Mouse (Mus musculus) forebrain, postnatal 0 days (tissue): Measurements from ENCODE around the gene Junb. TPM values are rescaled to one million over a fixed set of nuclear protein-coding genes. Genes with fewer than 3 reads are reported as not detected.

ENCODE experiments used
- ATAC-seq: fragments of 200-750 bp; cut with Nextera tagmentation; 2 replicates; pipeline ENCODE4 v1.8.0; 2017; ENCODE audit warnings: mild to moderate bottlenecking, moderate library complexity
- DNase-seq: peaks from one replicate; pipeline ENCODE4 v3.0.0-alpha.2; 2015
- H3K27ac ChIP-seq: fragments of 300-500 bp; sonication (generic); 2 replicates; pipeline ENCODE4 v1.5.1; 2014; ENCODE audit warnings: low read depth, mild to moderate bottlenecking, antibody characterized with exemption, low read length, moderate library complexity, mixed read lengths
- H3K27me3 ChIP-seq: fragments of 300-500 bp; sonication (generic); 2 replicates; pipeline ENCODE4 v1.6.1; 2014; ENCODE audit warnings: mild to moderate bottlenecking, low read length, mixed read lengths; ENCODE audit not compliant: insufficient read depth
- H3K36me3 ChIP-seq: fragments of 300-500 bp; sonication (generic); 2 replicates; pipeline ENCODE4 v1.6.1; 2014; ENCODE audit warnings: mild to moderate bottlenecking, moderate library complexity; ENCODE audit not compliant: insufficient read depth
- H3K4me1 ChIP-seq: fragments of 300-500 bp; sonication (generic); 2 replicates; pipeline ENCODE4 v1.6.1; 2014; ENCODE audit warnings: antibody characterized with exemption; ENCODE audit not compliant: insufficient read depth
- H3K4me2 ChIP-seq: fragments of 300-500 bp; sonication (generic); 2 replicates; pipeline ENCODE4 v1.6.1; 2014; ENCODE audit warnings: low read depth, mild to moderate bottlenecking, moderate library complexity
- H3K4me3 ChIP-seq: fragments of 300-500 bp; sonication (generic); 2 replicates; pipeline ENCODE4 v1.5.1; 2014; ENCODE audit warnings: low read depth, low read length, mixed read lengths
- H3K9ac ChIP-seq: fragments of 300-500 bp; sonication (generic); 2 replicates; pipeline ENCODE4 v1.6.1; 2014; ENCODE audit warnings: mild to moderate bottlenecking
- H3K9me3 ChIP-seq: fragments of 300-500 bp; sonication (generic); 2 replicates; pipeline ENCODE4 v1.6.1; 2016; ENCODE audit warnings: low read length
- CTCF ChIP-seq: sonication (generic); IDR thresholded peaks from 2 replicates; pipeline ENCODE4 v1.5.1; 2016; ENCODE audit warnings: antibody characterized with exemption, control low read depth, low read depth
- WGBS: fragments of 180-500 bp; shearing (Covaris S2); extraction: QIAGEN DNeasy Blood & Tissue Kit; methylation state at CpG from one replicate; pipeline ENCODE4 v1.1.7; 2014; 5-methylcytosine and 5-hydroxymethylcytosine counted together
- polyA plus RNA-seq: library from polyadenylated mRNA; unstranded; fragments of >200 nt; fragmentation: Nextera tagmentation; extraction: Ambion mirVana; gene quantifications from 2 replicates; pipeline ENCODE4 v1.2.1, GENCODE M21; 2015
- total RNA-seq: library from RNA; depleted of rRNA; stranded (reverse); fragments of >200 nt; gene quantifications from 2 replicates; pipeline ENCODE4 v1.2.3, GENCODE M21; 2014

The Junb gene
- total and polyA plus RNA-seq, 2 experiments from 2014 or later = 10.1 to 21.9 TPM

DNA sequence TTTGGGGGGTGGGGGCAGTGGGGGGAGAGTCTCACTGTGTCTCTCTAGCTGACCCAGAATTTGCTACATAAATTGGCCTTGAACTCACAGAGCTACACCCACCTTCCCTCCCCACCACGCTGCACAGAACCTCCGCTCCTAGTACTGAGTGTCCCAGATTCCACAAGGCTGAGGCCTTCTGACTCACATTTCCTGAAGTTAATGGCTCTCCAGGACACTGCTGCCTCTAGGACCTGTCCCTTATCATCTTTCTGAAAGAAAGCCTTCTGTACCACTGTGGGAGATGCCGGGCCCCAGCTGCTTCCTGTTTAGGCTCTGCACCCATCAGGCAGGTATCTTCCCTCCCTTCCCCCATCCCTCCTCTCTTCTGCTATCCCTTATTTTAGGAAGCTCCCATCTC lies 11.9 kb downstream of the Junb start:
- 71% methylated on average over 3 of the region's 3 CpGs for WGBS
- no peak for TF ChIP-seq CTCF
- ATAC-seq (no peak), DNase-seq (no peak)
- H3K4me3 ChIP-seq = no peak overlapping the region
- no peak overlapping the region for H3K9ac ChIP-seq
- H3K4me1 ChIP-seq = peaks cover 16% of the 10 kb centered on the region
- H3K4me2 ChIP-seq = no peak overlapping the region
- H3K9me3 ChIP-seq = no peaks in the 10 kb centered on the region
- H3K27ac ChIP-seq = no peak overlapping the region
- H3K27me3 ChIP-seq = no peaks in the 10 kb centered on the region
- peaks cover 8% of the 10 kb centered on the region; the same call in 1 of the 2 replicates for H3K36me3 ChIP-seq

DNA sequence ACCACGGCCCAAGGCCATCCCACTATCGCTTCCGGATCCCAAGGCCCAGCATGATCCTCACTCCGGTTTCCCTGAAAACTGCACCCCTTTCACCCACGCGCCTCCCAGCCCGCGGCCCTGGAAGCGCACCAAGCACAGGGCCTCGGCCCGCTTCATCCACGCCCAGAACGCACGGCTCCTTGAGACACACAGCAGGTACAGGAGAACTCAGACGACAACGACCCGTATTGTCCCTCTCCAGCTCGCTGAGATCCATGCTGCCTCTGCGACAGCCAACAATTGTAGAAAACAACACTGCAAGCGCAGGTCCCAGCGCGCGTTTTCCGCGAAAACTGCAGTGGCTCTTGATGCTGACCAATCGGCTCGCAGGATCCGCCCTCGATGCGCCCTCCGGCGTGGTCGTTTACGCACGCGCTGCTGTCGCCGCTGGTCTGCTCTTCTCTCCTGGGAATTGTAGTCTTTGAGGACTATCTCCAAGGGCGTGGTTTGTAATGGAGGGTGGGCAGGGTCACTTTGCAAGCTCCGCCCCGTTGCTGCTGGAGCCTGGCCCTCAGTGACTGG lies 12.7 kb downstream of the Junb start:
- Histone ChIP-seq H3K4me2 (peak overlapping the region; percentile 93), H3K36me3 (0 out of 2 replicates have a peak, but pooled peaks cover 2% of the 10 kb centered on the region), H3K27ac (0 out of 2 replicates have a peak overlapping the region, but pooled peaks have one; percentile 29), H3K9ac (peak overlapping the region; percentile 64), H3K4me3 (peak overlapping the region; percentile 62), H3K27me3 (no peaks in the 10 kb centered on the region), H3K9me3 (no peaks in the 10 kb centered on the region), H3K4me1 (peaks cover 10% of the 10 kb centered on the region)
- no peak for TF ChIP-seq CTCF
- ATAC-seq = peak; percentile 91
- DNase-seq = peak; percentile 97
- 1% methylated on average over 41 of the region's 41 CpGs for WGBS

DNA sequence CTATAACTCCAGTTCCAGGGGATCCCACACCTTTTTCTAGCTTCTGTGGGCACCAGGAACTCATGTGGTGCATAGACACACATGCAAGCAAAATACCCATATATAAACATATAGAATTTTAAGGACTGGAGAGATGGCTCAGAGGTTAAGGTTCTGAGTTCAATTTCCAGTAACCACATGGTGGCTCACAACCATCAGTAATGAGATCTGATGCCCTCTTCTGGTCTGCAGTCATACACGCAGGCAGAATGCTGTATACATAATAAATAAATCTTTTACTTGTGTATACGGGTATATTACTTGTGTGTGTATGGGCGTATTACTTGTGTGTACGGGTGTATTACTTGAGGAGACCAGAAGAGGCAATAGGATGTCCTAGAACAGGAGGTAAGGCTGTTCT lies 14.6 kb downstream of the Junb start:
- H3K9me3 ChIP-seq = no peaks in the 10 kb centered on the region
- no peak overlapping the region for H3K4me3 ChIP-seq
- 0 out of 2 replicates have a peak, but pooled peaks have one; percentile 20 for TF ChIP-seq CTCF
- H3K27me3 ChIP-seq = no peaks in the 10 kb centered on the region
- peaks cover 7% of the 10 kb centered on the region; the same call in 1 of the 2 replicates for H3K4me1 ChIP-seq
- DNase-seq (no peak), ATAC-seq (no peak)
- no peak overlapping the region for H3K4me2 ChIP-seq
- H3K27ac ChIP-seq = no peak overlapping the region
- 86% methylated on average over 4 of the region's 4 CpGs for WGBS
- peaks cover 6% of the 10 kb centered on the region; the same call in 1 of the 2 replicates for H3K36me3 ChIP-seq
- H3K9ac ChIP-seq = no peak overlapping the region

DNA sequence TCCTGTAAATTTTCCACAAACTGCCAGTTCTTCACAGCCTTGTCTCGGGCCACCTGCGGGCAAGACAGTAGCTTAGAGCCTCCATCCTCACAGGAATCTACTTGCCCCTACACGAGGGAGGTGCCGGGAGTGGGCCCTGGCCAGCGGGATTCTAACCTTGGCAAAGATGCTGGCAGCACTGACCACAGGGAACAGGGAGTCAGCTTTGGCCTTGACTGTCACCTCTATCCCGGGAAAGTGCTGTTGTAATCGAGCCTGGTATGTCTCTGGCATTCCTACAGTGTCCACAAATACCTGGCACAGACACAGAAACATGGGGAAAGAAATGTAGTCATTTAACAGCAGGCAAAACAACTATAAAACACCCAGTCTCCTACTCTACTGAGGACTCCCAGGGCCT lies 18.7 kb downstream of the Junb start:
- Histone ChIP-seq H3K9me3 (no peaks in the 10 kb centered on the region), H3K27me3 (no peaks in the 10 kb centered on the region), H3K27ac (no peak overlapping the region), H3K36me3 (peaks cover 24% of the 10 kb centered on the region), H3K4me2 (no peak overlapping the region), H3K4me3 (no peak overlapping the region), H3K9ac (no peak overlapping the region), H3K4me1 (peaks cover under 1% of the 10 kb centered on the region; the same call in 1 of the 2 replicates)
- 89% methylated on average over 7 of the region's 7 CpGs for WGBS
- no peak for TF ChIP-seq CTCF
- DNase-seq = no peak
- no peak for ATAC-seq

DNA sequence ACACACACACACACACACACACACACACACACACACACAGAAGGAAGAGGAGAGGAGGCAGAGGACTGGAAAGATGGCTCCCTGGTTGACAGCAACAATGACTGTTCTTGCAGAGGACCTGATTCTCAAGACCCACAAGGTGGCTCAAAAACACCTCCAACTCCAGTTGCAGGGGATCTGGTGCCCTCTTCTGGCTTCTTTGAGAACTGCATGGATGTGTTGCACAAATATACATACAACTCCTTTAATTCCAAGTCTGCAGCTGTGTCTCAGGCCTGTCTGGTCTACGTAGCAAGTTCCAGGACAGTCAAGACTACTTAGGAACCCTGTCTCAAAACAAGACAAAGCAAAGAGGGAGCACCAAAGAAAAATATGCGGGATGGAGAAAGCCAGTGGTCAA lies 21.8 kb downstream of the Junb start:
- DNase-seq (peak; percentile 84), ATAC-seq (peak; percentile 42; the same call in 1 of the 2 replicates)
- H3K27me3 ChIP-seq = peaks cover 8% of the 10 kb centered on the region; the same call in 1 of the 2 replicates
- H3K36me3 ChIP-seq = peaks cover 24% of the 10 kb centered on the region
- peak; percentile 89 for TF ChIP-seq CTCF
- no peak overlapping the region for H3K4me3 ChIP-seq
- no peak overlapping the region for H3K9ac ChIP-seq
- no peak overlapping the region for H3K27ac ChIP-seq
- 39% methylated on average over 2 of the region's 2 CpGs for WGBS
- H3K4me1 ChIP-seq = no peaks in the 10 kb centered on the region
- no peak overlapping the region for H3K4me2 ChIP-seq
- H3K9me3 ChIP-seq = no peaks in the 10 kb centered on the region

DNA sequence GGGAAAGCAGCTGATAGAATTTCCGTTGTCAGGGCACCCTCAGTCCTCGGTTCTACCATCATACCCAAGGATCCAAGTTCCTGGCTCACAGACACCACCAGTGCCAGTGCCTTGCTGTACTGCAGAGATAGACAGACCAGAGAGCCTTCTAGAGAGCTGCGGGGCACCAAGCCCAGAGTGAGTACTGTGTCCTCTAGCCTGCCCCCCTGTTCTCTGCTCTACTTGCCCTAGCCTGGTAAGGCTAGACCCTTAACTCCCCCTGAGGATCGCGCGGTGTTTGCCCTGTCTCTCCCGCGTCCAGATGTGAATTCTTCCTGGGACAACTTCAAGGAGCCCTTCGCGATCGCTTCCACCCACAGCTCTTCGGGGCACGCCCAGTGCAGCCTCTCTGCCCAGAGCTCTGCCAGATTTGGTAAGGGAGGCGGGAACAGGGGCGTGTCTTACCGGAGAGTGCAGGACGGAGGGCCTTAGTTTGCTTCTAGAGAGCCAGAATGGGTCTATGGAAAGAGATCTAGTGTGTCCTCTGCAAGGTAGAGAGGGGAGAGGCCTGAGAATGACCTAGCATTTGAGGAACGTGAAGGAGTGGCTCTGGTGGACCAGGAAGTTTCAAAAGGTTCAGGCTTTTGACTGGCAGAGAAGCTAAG lies 25.8 kb downstream of the Junb start:
- DNase-seq = no peak
- no peak for TF ChIP-seq CTCF
- peaks cover 11% of the 10 kb centered on the region; the same call in 1 of the 2 replicates for H3K36me3 ChIP-seq
- H3K27ac ChIP-seq = no peak overlapping the region
- no peak for ATAC-seq
- H3K4me3 ChIP-seq = no peak overlapping the region
- peaks cover 17% of the 10 kb centered on the region; the same call in 1 of the 2 replicates for H3K27me3 ChIP-seq
- H3K9ac ChIP-seq = no peak overlapping the region
- no peak overlapping the region for H3K4me2 ChIP-seq
- H3K9me3 ChIP-seq = no peaks in the 10 kb centered on the region
- H3K4me1 ChIP-seq = no peaks in the 10 kb centered on the region
- 8% methylated on average over 18 of the region's 18 CpGs for WGBS

DNA sequence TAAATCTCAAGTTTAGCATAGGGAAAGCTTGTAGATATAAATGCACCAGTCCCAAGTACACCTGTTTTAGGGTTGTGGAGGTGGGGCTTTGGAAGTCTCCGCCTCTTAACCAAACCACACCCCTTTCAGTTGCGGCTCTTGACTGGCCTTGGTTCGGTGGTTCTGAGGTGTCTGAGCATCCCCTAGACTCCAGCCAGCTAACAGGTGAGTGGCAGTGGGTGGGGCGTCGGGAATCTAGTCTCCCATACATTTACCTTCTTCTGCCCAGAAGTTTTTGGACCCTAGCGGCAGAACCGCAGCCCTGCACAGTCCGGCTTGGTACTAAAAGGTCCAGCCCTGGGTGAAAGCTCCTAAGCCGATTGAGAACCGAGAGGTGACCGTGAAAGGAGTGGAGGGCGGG lies 28.8 kb downstream of the Junb start:
- no peak for DNase-seq
- H3K9me3 ChIP-seq = no peaks in the 10 kb centered on the region
- H3K27me3 ChIP-seq = peaks cover 22% of the 10 kb centered on the region
- no peaks in the 10 kb centered on the region for H3K36me3 ChIP-seq
- no peak for ATAC-seq
- no peak overlapping the region for H3K27ac ChIP-seq
- 16% methylated on average over 12 of the region's 12 CpGs for WGBS
- H3K4me3 ChIP-seq = no peak overlapping the region
- 0 out of 2 replicates have a peak, but pooled peaks cover 9% of the 10 kb centered on the region for H3K4me1 ChIP-seq
- H3K9ac ChIP-seq = no peak overlapping the region
- no peak overlapping the region for H3K4me2 ChIP-seq
- no peak for TF ChIP-seq CTCF
